Mouse (Mus musculus) thymus, adult 18-20 months (tissue): ENCODE results near the gene Car8.
A peak's percentile ranks its signal among the peaks of the same experiment; 100 is the strongest.

Experiments
- DNase-seq, 2 experiments: peaks; one replicate each; pipeline ENCODE4 v3.0.0; 2022; ENCODE audit warnings: mixed read lengths in 2 of 2

The Car8 gene

DNA sequence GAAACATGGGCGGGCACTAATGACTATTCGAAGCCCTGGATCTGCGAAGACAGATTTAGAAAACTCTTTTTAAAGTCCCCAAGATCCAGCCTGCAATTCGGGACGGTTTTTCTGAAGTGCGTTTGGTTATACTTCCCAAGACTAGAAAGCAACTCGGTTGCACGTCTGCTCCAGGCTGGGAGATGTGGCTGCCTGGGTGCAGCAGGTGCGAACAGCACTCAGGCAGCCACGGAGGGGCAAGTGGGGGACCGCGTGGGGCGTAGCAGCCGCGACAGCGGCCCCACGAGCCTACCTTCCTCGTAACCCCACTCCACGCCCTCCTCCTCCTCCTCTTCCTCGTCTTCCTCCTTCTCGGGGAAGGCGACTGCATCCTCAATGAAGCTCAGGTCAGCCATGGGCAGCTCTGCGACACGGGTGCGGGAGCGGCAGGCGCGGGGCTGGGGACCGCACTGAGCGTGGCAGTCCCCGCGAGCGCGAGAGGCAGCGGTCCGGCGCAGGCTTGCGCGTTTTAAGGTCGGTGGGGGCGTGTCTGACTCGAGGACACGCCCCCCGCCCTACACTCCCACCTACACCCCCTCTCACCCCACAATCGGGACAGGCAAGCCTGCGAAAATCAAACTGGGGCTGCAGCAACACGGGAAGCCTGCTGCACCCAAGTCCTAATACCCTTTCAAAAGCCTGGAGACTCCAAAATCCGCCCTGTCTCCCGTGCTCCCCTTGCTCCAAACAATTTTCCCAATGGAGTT lies at the start of gene Car8:
Gene Car8 (minus strand): TSS at position 482 of the 746 bp plus-strand sequence.
- peak; percentile 13 to 20 for DNase-seq

DNA sequence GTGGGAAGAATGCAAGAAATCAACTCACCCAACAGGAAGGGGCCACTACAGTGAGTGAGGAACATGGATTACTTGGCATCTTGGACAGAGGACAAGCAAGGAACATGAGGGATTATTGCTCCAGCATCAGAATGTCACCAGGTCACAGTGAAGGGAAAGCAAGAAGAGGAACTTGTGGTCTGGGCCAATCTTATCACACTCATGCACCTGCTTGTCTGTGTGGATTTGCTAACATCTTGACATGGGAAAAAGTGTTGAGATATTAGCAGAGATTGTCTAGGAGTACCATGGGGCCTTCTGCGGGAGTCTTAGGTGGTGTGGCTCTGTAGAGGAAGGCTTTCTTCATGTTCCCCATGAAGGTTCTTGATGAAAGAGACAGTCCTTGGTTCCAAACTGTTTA lies 46.1 kb upstream of the Car8 start:
- no peak for DNase-seq

DNA sequence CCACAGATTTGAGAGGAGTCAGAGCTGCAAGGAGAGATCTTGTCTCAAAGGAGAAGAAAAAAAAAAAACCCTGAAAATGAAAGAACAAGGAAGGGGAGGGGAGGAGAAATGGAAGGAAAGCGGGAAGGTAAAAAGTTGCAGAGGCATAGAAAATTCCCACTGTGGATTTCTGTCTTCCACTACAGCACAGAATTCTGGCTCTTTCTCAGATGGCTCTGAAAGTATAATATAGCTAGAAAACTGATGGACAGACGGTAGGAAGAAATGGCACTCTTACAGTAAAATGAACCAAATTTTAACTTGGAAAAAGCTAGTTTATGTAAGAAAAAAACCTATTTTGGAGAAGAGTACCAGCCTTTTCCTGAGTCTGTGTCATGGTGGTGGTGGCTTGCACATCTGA lies 39.3 kb upstream of the Car8 start:
- DNase-seq = no peak

DNA sequence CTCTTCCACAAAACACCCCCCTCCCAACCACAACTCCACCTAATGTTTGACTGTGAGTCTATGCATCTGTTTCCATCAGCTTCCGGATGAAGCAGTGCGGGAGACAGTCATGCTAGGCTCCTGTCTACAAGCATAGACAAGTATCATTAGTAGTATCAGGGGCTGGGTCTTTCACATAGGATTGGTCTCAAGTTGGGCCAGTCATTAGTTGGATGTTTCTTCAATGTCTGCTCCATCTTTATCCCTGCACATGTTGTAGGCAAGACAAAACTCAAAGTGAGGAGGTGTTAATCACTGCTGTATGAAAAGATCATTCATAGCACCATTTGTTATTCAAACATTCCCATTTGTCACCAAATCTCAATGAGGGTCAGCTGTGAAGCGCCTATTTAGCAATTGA lies 11.0 kb upstream of the Car8 start:
- DNase-seq = no peak

DNA sequence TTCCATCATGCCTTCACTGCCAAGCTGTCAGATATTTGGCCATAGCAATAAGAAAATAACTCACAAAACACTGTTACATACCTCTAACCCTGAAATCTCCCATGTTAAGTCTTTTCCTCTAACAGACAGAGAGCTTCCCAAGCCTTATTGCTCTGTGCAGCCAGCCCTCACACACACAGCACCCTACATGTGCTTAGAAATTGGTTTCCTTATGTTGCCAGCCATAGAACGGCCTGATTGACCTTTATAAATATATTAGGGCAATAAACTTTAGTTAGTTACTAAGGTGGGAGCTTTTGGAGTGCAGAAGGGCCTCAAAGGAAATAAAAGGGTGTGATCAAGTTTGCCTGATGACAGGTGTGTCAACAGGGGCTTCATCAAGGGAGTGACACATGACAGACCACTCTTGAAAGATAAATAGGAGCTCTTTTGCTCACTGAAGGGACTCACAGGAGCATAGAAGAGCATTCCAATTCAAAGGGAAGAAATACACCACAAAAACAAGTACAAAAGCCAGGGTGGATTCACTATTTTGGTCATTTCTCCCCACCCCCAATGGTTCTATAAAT lies 6.7 kb upstream of the Car8 start:
- DNase-seq = no peak

DNA sequence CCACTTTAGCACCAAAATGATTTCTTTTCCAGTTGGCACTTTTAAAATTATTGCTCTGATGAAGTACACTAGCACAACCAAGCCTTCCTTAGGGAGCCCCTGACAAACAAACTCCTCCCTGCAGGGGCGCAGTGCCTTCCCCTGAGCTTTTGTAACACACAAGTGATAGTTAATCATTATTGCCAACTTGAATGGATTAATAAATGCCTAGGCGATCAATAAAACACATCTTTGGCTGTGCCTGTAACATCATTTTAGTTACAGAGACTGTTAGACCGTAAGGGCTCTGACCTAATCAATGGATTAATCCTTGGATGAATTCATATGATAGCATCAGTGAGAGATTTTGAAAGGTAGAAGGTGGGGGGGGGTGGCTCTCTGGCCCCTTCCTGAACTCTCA lies 6.2 kb upstream of the Car8 start:
- no peak for DNase-seq

DNA sequence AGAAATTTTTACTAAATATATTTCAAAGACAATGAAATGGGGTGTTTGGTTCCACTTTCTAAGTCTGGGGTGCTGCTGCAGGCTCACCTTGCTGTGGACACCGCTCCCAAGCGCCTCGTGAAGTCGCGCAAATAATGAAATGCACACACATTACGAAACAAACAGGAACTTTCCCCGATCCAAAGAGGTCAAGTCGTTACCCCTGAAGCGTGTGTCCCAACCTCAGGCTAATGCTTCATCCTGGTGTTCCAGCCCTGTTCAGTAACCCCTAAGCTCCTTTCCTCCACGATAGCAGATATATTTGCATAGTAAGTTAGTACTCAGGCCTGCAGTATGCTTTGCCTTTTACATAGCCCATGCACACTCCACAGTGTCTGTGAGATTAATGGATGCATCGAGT lies 858 bp upstream of the Car8 start:
- no peak for DNase-seq

DNA sequence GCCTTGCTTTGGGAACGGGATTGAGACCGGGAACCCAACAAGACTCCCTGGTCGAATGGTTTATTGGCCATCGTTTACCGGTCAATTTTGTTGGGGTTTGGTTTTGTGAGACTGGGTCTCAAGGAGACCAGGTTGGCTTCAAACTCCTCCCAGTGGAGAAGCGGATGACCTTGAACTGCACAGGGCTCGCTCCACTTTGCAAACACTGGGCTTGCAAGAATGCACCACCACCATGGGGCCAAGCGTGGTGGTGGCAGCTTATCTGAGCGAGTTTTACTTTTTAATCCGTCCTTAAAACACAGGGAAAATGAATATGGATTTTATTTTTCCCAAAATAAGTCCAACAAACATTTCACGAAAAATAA lies 447 bp upstream of the Car8 start:
- no peak for DNase-seq

DNA sequence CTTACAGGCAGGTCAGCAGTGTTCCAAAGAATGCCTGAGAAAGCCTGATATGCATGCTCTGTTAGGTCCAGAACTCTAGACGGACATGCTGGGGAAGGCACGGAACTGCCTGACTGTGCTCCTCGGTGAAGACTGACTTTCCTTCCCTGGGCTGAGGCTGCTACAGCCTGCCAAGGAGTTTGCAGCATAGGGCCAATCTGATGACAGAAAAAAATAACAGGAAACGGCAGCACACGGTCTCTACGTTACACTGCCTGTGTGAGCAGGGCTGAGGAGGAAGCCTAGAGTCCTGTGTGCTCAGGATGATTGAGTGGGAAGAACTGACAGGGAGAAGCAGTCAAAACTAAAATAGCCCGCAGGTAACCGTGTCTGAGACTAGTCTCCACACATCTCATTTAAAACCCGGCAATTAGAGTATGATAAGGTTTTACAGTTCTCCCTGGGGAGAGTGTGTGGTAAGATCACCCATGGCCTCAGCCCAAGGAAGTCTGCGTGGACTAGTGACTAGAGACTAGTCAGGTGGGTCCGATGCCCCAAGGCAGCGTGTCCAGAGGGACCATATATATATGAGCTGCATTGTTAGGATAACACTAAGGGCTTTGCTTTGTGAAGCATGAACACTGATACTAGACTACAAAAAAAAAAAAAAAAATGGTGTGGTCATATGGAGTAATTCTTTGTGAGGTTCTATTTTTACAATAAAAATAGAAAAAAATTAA lies 6.3 kb downstream of the Car8 start:
- no peak for DNase-seq

DNA sequence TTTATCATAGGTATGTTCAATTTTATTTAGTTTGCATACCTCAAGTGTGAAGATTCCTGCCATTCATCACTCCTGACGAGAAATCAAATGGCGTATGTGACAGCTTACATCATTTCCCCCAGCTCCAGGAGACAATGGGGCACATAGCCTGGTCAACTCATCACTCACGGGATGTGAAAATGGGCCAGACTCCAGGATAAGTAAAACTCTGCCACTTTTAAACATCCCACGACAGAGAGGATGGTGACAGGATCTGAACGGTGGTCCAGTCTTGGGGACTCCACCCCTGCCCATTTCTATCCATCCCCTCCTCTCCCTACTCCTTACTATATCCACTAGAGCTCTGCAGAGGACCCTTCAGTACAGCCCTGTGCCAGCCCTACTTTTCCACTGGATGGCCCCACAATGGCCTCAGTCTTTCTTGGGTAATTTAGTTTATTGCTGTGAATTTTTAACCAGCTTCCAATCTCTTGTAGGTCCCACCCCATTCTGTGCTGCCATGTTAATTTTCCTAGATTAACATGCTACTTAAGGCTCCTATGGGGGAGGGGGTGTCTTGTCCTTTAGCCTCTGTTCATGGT lies 7.5 kb downstream of the Car8 start:
- DNase-seq = no peak

DNA sequence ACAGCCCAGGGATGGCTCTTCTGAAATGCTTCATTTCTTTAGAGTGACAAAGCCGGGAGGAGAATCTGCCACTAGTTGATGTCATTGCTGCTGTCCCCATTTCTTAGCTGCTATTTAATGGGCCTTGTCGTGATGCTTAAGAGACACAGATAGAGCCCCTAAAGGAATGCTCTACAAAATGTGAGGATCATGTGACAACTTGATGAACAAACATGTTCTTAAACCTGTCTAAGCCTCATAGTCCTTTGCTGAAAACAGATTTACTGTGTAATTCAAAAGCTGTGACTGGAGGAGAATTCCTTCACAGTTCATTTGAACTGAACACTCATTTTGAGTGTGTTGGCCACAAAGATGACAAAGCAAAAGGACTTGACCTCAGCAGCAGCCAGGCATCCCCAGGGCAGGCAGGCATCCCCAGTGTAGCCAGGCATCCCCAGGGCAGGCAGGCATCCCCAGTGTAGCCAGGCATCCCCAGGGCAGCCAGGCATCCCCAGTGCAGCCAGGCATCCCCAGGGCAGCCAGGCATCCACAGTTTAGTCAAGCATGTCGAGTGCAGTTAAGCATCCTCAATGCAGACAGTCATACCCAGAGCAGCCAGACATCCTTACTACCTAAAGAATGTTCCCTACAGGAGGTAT lies 9.1 kb downstream of the Car8 start:
- DNase-seq = no peak

DNA sequence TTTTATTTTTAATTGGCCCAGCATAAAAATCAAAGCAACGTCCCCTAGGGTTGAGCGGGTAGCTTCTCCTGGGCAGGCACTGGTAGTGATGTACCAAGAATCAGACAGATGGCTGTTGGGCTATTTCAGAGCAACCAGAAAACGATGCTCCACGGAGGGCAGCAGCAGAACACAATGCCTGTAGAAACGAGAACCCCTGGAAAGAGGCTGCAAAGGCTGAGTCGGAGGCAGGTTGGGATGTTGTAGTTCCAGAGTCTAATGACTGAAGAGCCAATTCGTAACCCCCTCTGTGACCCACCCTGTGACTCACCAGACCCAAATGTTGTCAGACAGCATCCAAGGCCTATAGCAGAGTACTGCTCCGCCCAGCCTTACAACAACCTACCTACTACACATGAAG lies 19.9 kb downstream of the Car8 start:
- no peak for DNase-seq

DNA sequence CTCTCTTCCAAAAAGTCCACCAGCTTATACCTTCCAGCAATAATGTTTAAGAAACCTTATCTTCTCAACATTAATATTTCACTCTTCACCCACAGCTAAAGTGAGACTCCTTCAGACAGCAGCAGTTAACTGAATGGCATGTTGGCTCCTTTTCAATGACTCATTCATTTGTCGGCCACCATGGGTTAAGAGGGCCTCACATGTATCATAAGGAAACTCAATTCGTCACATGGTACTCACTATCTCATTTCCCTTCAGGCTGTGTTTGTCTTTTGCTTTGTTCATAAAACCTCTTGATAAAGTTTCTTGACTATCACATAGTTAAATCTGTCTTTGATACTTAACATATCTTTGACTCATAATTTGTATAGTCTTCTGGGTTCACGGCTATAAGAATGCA lies 20.8 kb downstream of the Car8 start:
- no peak for DNase-seq

DNA sequence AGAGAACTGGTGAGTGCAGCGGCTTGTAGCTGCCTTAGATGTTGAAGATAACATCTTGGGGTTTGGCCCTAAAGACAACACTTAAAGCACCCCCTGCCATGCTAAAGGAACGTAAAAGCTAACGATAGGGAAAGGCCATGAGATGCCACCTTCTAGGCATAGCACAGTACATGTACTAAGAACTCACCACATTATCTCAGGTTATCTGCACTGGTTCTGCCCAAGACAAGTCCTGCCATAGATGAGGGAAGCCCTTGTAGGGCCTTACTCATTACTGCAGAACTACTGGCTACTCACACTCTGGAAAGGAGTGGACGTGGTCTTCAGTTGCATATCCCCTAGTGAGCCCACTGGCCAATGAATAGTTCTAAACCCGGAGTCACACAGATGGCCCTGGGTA lies 21.6 kb downstream of the Car8 start:
- DNase-seq = no peak

DNA sequence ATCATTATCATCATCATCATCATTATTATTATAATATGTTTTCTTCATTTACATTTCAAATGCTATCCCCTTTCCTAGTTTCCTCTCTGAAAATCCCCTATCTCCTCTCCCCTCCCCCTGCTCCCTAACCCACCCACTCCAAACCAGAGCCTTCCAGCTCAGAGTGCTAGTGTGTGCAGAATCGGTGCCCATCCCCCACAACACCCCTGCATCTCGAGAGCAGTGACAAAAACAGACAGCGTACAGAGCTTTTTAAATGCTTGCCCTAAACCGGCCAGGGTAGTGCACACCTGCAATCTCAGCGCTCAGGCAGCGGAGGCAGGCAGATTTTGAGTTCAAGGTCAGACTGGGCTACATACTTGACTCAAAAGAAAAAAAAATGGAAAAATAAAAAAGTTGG lies 22.3 kb downstream of the Car8 start:
- no peak for DNase-seq

DNA sequence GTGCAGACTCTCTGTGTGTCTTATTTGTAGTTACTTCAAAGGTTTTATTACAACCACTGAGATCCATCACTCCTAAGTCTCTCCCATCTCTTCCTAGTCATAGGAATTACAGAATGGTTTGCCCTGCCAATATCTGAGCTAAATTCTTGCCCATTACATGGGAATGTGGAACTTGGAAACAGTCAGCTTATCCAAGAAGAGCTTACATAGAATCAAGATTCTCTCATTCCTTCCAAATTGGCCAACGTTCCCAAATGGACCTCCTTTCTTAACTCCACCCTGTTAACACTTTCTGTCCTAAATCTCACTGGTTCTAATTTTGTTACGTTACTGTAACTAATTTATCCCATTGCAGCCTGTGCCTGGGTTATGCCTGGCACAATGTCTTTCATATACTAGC lies 25.2 kb downstream of the Car8 start:
- no peak for DNase-seq

DNA sequence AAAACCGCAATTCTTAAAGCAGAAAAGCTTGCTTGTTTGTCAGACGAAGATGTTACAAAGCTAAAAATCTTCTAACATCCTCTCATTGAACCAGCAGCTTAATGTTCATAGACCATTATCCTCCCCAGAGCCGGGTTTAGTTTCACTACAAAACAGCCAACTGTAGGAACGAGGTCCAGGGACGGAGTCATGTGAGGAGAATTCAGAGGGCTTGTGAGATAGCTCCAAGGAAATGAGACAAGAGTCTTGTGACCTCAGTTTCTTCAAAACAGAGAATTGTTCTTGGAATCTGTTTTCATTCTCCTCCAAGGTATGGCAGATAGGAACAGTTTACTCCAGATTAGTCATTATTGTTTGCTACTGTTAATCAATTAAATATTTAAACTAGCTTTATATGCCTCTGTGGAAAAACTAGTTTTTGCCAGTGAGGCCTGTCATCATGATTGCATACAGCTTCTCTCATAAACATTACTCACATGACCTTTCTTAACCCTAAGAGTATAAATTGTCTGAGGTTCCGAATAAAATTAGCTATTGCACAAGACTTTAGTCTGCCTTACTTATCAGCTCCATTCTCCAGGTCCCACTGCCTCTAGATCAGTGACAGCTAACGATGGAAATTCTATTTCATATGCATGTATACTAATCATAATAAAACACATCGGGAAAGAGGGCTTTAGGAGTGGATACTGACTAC lies 25.8 kb downstream of the Car8 start:
- DNase-seq = no peak

DNA sequence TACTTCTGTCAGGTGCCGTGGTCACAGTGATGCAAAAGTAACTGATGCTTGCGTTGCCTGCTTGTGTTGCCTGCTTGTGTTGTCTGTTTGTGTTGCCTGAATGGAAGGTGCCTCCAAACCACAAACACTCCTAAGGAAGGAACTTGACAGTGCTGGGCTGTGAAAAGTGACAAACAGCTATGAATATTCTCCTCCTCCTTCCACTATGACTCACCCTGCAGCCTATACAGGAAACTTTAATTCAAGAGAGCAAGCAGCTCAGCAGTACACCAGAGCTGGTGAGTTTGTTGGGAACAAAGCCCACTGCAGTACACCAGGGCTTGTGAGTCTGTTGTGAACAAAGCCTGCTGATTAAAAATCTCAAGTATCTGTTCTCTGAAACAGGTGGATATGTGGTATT lies 28.4 kb downstream of the Car8 start:
- no peak for DNase-seq

DNA sequence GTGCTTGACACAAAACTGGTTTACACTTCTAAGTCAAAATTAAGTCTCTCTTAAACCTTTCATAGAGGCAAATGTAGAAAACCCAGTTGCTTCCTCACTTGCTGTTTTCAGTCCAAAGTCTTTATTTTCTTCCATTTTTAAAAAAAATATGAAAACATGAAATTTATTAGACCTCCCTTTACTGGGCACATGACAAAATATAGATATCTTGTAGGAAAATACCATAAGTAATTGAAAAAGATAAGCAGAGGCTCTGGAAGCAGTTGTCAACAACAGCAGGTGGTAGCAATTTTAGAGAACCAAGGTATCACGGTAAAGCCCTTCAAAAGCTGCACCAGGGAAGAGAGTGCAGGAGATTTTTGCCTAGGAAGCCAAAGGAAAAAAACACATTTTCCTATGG lies 30.9 kb downstream of the Car8 start:
- DNase-seq = no peak

DNA sequence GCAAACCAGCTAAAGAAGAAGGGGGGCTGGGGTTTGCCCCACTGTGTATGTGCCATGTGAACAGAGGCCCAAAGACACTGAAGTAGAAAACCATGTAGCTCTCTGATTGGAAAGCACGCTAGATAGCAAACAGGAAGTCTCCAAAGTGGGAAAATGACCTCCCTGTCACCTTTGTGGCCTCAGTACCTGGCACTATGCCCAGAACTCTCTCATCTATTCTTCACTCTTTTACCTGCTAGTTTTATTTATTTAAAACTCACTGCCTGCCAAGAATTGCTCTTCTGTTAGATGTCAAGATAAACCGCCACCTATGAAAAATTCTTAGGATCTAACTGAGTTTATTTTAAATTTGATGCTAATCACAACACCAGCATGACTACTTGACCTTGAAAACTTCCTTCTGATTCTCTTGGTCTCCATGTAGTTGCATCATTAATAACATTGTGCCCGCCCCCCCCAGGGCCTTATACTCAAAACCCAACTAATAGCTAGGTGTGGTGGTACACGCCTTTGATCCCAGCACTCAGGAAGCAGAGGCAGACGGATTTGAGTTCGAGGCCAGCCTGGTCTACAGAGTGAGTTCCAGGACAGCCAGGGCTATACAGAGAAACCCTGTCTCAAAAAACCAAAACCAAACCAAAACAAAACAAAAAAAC lies 31.8 kb downstream of the Car8 start:
- no peak for DNase-seq

DNA sequence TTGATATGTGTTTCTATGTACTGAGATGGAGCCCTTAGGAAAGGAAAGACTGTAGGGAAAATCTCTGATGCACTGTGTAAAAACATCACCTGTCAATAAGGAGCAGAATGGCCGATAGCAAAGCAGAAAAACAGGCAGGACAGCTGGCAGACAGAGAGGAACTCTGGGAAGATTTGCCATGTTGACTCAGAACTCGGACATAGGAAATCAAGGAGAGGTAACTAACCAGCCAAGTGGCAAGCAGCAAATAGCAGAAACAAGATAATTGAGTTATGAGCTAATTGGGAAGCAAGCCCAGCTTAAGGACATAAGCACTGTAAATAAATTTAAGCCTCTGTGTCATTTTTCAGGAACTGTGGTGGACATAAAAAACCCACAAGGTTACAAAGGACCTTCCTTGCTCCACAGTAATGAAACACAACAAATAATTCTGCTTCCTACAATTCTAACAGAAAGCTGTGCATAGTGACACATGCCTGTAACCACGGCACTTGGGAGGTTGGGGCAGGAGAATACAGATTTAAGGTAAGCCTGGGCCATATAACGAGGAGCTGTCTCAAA lies 33.7 kb downstream of the Car8 start:
- DNase-seq = no peak

DNA sequence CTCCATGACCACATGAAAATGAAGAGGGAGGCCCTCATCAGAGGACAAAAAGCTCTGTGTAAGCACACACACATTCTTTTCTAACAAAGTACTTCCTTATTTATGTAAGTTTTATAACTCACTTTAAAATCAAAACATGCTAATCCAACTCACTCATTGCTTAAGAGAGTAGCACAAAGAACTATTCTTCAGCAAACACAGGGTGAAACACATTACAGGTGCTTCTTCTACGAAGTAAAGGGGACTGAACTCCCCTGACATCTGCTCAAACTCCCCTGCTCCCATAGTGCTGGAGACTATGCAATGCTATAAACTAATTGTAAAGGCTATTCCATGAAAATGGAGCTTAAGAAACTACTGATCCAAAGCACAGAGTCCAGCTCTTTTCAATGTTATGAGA lies 35.5 kb downstream of the Car8 start:
- DNase-seq = no peak
